Mouse (Mus musculus) mesoderm, embryonic 11.5 days (tissue): ENCODE measurements around the gene Dhrs4.

Experiments used
- DNase-seq: peaks from one replicate; pipeline ENCODE4 v3.0.0-alpha.2; 2012; ENCODE audit warnings: low read depth, low spot score

The Dhrs4 gene

GRCm38 (mm10) chr14:55527940-55528339 is 49.4 kb downstream of the Dhrs4 start:
- DNase-seq, result peak; percentile 44

- DNase-seq, result peak; percentile 37
Measured at GRCm38 (mm10) chr14:55536116-55536745, 57.7 kb downstream of the Dhrs4 start.
